Mouse (Mus musculus): ENCODE data around the gene Ano6. TPM values are rescaled to one million over a fixed set of nuclear protein-coding genes. Genes with fewer than 3 reads are reported as not detected.

Gene Ano6
- polyA plus RNA-seq, 1 experiment from 2014 or later, result 57.3 TPM

DNA sequence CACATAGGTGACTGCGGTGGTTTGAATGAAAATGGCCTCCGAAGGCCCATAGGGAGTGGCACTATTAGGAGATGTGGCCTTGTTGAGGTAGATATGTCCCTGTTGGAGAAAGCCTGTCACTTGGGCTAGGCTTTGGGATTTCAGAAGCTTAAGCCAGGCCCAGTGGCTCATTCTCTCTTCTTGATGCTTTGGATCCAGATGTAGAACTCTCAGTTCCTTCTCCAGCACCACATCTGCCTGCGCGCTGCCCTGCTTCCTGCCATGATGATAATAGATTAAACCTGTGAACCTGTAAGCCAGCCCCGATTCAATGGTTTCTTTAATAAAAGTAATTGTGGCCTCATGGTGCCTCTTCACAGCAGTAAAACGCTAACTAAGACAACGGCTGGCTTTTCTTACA is 7.6 kb downstream of the Ano6 start:
- no peak for DNase-seq (ENCODE audit: low spot score)
- 82% methylated on average over 7 of the region's 7 CpGs for WGBS
- H3K4me3 ChIP-seq (ENCODE audit: low read depth, low read length), result no peak overlapping the region
- no peak overlapping the region for H3K4me2 ChIP-seq (ENCODE audit: low read depth, low read length)
- no peak overlapping the region for H3K9ac ChIP-seq (ENCODE audit: low read depth, low read length)
- no peaks in the 10 kb centered on the region for H3K27me3 ChIP-seq (replicated peaks; ENCODE audit: control insufficient read depth, insufficient read depth, low read length)
- H3K9me3 ChIP-seq (ENCODE audit: control insufficient read depth, low read length), result no peaks in the 10 kb centered on the region
- 0 out of 2 replicates have a peak, but pooled peaks cover 6% of the 10 kb centered on the region for H3K36me3 ChIP-seq (ENCODE audit: control insufficient read depth, insufficient read depth, low read length)
- H3K27ac ChIP-seq (replicated peaks; ENCODE audit: low read depth, low read length), result no peak overlapping the region
- peaks cover 27% of the 10 kb centered on the region for H3K4me1 ChIP-seq (ENCODE audit: control insufficient read depth, insufficient read depth, low read length)
- no peak for ATAC-seq (ENCODE audit: low read depth)

GRCm38 (mm10) chr15:95799632-95800031 is 9.0 kb downstream of the Ano6 start:
- H3K36me3 ChIP-seq (ENCODE audit: control insufficient read depth, insufficient read depth, low read length), result 0 out of 2 replicates have a peak, but pooled peaks cover 6% of the 10 kb centered on the region
- no peaks in the 10 kb centered on the region for H3K27me3 ChIP-seq (replicated peaks; ENCODE audit: control insufficient read depth, insufficient read depth, low read length)
- H3K9me3 ChIP-seq (ENCODE audit: control insufficient read depth, low read length), result no peaks in the 10 kb centered on the region
- H3K4me3 ChIP-seq (ENCODE audit: low read depth, low read length), result no peak overlapping the region
- DNase-seq (ENCODE audit: low spot score) (no peak), ATAC-seq (ENCODE audit: low read depth) (no peak)
- whole genome bisulfite sequencing, result 92% methylated on average over 5 of the region's 5 CpGs
- H3K27ac ChIP-seq (replicated peaks; ENCODE audit: low read depth, low read length), result no peak overlapping the region
- no peak overlapping the region for H3K9ac ChIP-seq (ENCODE audit: low read depth, low read length)
- peaks cover 35% of the 10 kb centered on the region for H3K4me1 ChIP-seq (ENCODE audit: control insufficient read depth, insufficient read depth, low read length)
- no peak overlapping the region for H3K4me2 ChIP-seq (ENCODE audit: low read depth, low read length)

DNA sequence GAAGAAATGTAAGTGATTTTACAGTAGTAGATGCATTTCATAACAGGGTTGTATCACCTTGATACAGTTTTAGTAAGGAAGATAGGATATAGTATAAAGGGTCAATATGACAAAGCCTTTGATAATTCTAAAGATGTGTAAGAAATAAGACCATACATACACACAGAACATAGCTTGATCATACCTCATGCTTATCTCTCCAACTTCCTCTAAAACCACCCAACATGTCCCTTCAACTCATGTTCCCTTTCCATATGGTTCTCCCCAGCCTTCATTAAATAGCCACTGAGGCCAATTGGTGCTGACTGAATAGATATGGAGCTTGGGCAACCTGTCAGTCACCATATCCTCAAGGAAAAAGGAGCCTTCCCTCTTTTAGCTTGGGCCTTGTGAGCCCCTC is 9.4 kb downstream of the Ano6 start:
- 0 out of 2 replicates have a peak, but pooled peaks cover 6% of the 10 kb centered on the region for H3K36me3 ChIP-seq (ENCODE audit: control insufficient read depth, insufficient read depth, low read length)
- H3K4me2 ChIP-seq (ENCODE audit: low read depth, low read length), result no peak overlapping the region
- H3K27ac ChIP-seq (replicated peaks; ENCODE audit: low read depth, low read length), result no peak overlapping the region
- no peak for DNase-seq (ENCODE audit: low spot score)
- ATAC-seq (ENCODE audit: low read depth), result no peak
- peaks cover 36% of the 10 kb centered on the region for H3K4me1 ChIP-seq (ENCODE audit: control insufficient read depth, insufficient read depth, low read length)
- H3K4me3 ChIP-seq (ENCODE audit: low read depth, low read length), result no peak overlapping the region
- H3K27me3 ChIP-seq (replicated peaks; ENCODE audit: control insufficient read depth, insufficient read depth, low read length), result no peaks in the 10 kb centered on the region
- H3K9ac ChIP-seq (ENCODE audit: low read depth, low read length), result no peak overlapping the region
- H3K9me3 ChIP-seq (ENCODE audit: control insufficient read depth, low read length), result no peaks in the 10 kb centered on the region

DNA sequence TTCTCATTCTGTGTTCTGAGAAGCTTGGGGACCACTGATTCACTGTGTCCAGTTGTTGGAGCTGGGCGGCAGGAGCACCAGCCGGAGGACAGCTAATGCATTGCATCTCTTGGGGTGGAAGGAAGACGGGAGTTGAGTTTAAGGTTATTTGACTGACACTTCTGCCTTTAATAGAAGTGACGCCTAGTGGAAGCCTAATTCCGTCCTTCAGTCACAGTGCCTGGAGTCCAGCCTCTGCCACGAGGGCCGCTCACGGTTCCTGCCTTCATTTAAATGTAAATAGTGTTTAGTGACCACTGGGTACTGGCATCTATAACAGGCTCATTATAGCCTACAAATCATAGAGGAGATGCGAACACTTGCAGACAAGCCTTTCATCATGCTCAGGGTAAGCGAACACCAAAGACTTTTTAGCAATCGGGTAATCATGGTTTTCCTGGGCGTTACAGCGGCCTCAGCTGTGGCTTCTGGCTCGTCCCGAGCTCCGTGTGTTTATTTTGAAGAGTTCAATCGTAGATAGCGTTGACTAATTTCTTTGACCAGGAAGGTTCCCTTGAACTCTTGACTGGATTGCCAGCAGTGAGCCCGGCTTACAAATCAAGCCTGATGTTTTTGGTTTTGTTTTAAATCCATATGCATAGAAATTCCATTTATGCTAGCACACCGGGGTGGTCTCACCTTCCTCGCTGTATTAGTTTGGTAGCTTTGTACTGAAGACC is 10.8 kb downstream of the Ano6 start:
- DNase-seq (ENCODE audit: low spot score) (peak; percentile 43), ATAC-seq (ENCODE audit: low read depth) (no peak)
- Histone ChIP-seq H3K36me3 (ENCODE audit: control insufficient read depth, insufficient read depth, low read length) (0 out of 2 replicates have a peak, but pooled peaks cover 6% of the 10 kb centered on the region), H3K4me1 (ENCODE audit: control insufficient read depth, insufficient read depth, low read length) (peaks cover 35% of the 10 kb centered on the region), H3K27ac (replicated peaks; ENCODE audit: low read depth, low read length) (peak overlapping the region; percentile 29; the same call in 1 of the 2 replicates), H3K4me3 (ENCODE audit: low read depth, low read length) (no peak overlapping the region), H3K9me3 (ENCODE audit: control insufficient read depth, low read length) (no peaks in the 10 kb centered on the region), H3K4me2 (ENCODE audit: low read depth, low read length) (no peak overlapping the region), H3K27me3 (replicated peaks; ENCODE audit: control insufficient read depth, insufficient read depth, low read length) (no peaks in the 10 kb centered on the region), H3K9ac (ENCODE audit: low read depth, low read length) (no peak overlapping the region)
- WGBS, result 72% methylated on average over 21 of the region's 21 CpGs

DNA sequence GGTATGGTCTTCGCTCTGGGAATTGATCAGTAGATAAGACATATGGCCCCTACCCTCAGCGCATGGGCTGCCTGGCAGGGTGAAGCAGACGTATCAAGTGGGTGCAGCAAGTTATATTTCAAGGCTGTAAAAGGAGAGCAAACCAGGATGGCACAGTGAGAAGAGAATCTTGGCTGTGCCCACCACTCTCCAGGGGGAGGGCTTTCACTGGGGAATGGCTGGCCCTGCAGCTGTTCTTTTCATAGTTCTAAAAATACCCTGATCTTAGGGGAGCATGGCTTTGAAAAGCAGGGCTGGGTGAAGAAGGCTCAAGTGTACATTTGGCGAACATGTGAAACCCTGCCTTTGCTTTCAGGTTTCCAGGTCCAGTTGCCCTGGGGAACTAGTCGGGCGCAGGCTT is 11.5 kb downstream of the Ano6 start:
- ATAC-seq (ENCODE audit: low read depth), result no peak; the same call in 1 of the 2 replicates
- peaks cover 35% of the 10 kb centered on the region for H3K4me1 ChIP-seq (ENCODE audit: control insufficient read depth, insufficient read depth, low read length)
- 83% methylated on average over 6 of the region's 6 CpGs for WGBS
- H3K27me3 ChIP-seq (replicated peaks; ENCODE audit: control insufficient read depth, insufficient read depth, low read length), result no peaks in the 10 kb centered on the region
- peak overlapping the region; percentile 29; the same call in 1 of the 2 replicates for H3K27ac ChIP-seq (replicated peaks; ENCODE audit: low read depth, low read length)
- no peaks in the 10 kb centered on the region for H3K9me3 ChIP-seq (ENCODE audit: control insufficient read depth, low read length)
- no peak overlapping the region for H3K9ac ChIP-seq (ENCODE audit: low read depth, low read length)
- H3K4me3 ChIP-seq (ENCODE audit: low read depth, low read length), result no peak overlapping the region
- H3K4me2 ChIP-seq (ENCODE audit: low read depth, low read length), result no peak overlapping the region
- H3K36me3 ChIP-seq (ENCODE audit: control insufficient read depth, insufficient read depth, low read length), result 0 out of 2 replicates have a peak, but pooled peaks cover 6% of the 10 kb centered on the region
- no peak for DNase-seq (ENCODE audit: low spot score)

- H3K9ac ChIP-seq (ENCODE audit: low read depth, low read length), result no peak overlapping the region
- no peak overlapping the region for H3K4me3 ChIP-seq (ENCODE audit: low read depth, low read length)
- H3K27me3 ChIP-seq (replicated peaks; ENCODE audit: control insufficient read depth, insufficient read depth, low read length), result no peaks in the 10 kb centered on the region
- DNase-seq (ENCODE audit: low spot score) (no peak), ATAC-seq (ENCODE audit: low read depth) (no peak)
- no peak overlapping the region; the same call in 1 of the 2 replicates for H3K27ac ChIP-seq (replicated peaks; ENCODE audit: low read depth, low read length)
- H3K4me1 ChIP-seq (ENCODE audit: control insufficient read depth, insufficient read depth, low read length), result peaks cover 35% of the 10 kb centered on the region
- WGBS, result 66% methylated on average over 2 of the region's 2 CpGs
- H3K4me2 ChIP-seq (ENCODE audit: low read depth, low read length), result no peak overlapping the region
- H3K9me3 ChIP-seq (ENCODE audit: control insufficient read depth, low read length), result no peaks in the 10 kb centered on the region
- 0 out of 2 replicates have a peak, but pooled peaks cover 6% of the 10 kb centered on the region for H3K36me3 ChIP-seq (ENCODE audit: control insufficient read depth, insufficient read depth, low read length)
Observed at GRCm38 (mm10) chr15:95802762-95803161, 12.1 kb downstream of the Ano6 start.

- DNase-seq (ENCODE audit: low spot score) (no peak), ATAC-seq (ENCODE audit: low read depth) (no peak)
- no peaks in the 10 kb centered on the region for H3K9me3 ChIP-seq (ENCODE audit: control insufficient read depth, low read length)
- no peak overlapping the region for H3K4me3 ChIP-seq (ENCODE audit: low read depth, low read length)
- H3K36me3 ChIP-seq (ENCODE audit: control insufficient read depth, insufficient read depth, low read length), result 0 out of 2 replicates have a peak, but pooled peaks cover 4% of the 10 kb centered on the region
- no peaks in the 10 kb centered on the region for H3K27me3 ChIP-seq (replicated peaks; ENCODE audit: control insufficient read depth, insufficient read depth, low read length)
- no peak overlapping the region; the same call in 1 of the 2 replicates for H3K4me2 ChIP-seq (ENCODE audit: low read depth, low read length)
- peaks cover 35% of the 10 kb centered on the region for H3K4me1 ChIP-seq (ENCODE audit: control insufficient read depth, insufficient read depth, low read length)
- peak overlapping the region; percentile 19; the same call in 1 of the 2 replicates for H3K9ac ChIP-seq (ENCODE audit: low read depth, low read length)
- WGBS, result 78% methylated on average over 3 of the region's 3 CpGs
- no peak overlapping the region; the same call in 1 of the 2 replicates for H3K27ac ChIP-seq (replicated peaks; ENCODE audit: low read depth, low read length)
Observed at GRCm38 (mm10) chr15:95803484-95803883, 12.8 kb downstream of the Ano6 start.

GRCm38 (mm10) chr15:95804255-95804654 is 13.6 kb downstream of the Ano6 start:
- peaks cover 35% of the 10 kb centered on the region for H3K4me1 ChIP-seq (ENCODE audit: control insufficient read depth, insufficient read depth, low read length)
- H3K9ac ChIP-seq (ENCODE audit: low read depth, low read length), result no peak overlapping the region
- 17% methylated on average over 7 of the region's 7 CpGs for WGBS
- H3K27me3 ChIP-seq (replicated peaks; ENCODE audit: control insufficient read depth, insufficient read depth, low read length), result no peaks in the 10 kb centered on the region
- H3K36me3 ChIP-seq (ENCODE audit: control insufficient read depth, insufficient read depth, low read length), result no peaks in the 10 kb centered on the region
- ATAC-seq (ENCODE audit: low read depth) (peak; percentile 85), DNase-seq (ENCODE audit: low spot score) (peak; percentile 92)
- H3K27ac ChIP-seq (replicated peaks; ENCODE audit: low read depth, low read length), result peak overlapping the region; percentile 69
- H3K4me3 ChIP-seq (ENCODE audit: low read depth, low read length), result no peak overlapping the region
- H3K4me2 ChIP-seq (ENCODE audit: low read depth, low read length), result peak overlapping the region; percentile 34
- H3K9me3 ChIP-seq (ENCODE audit: control insufficient read depth, low read length), result no peaks in the 10 kb centered on the region

Measured in embryonic facial prominence, embryonic 14.5 days (tissue).